34 mouse cellular contexts compared by ENCODE assay signal in the genomic region with DNA sequence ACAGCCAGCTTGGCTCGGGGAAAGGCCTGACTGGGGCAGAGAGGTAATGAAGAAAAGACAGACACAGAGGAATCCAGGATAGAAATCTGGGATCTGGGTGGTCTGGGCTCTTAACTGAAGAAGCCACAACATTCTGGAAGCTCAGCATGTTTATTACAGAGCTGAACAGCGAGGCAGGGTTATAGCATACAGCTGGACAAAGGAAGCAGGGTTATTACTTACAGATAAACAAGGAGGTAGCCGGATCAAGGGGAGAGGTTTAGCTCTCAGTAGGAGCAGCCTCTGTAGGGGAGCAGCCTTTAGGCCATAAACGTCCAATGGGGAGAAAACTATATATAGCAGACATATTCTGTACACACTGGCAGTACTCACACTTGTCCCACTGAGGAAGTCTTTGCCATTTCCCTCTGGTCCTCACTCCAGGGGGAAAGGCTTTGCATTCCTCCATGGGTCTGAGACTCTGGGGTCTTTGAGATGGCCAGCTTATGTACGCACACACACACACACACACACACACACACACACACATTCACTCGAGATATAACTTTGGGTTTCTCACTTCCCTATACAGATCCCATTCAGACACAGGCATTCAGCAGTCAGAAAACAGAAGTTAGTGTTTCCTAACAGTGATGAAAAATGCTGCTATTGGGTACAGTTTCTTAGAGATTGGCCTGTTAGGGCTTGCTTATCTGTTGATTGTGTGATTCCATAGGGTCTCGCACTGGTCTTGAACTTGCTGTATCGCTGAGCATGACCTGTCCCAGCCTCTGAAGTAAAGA.
DNase-seq lines count a peak whose midpoint lies in the region; ATAC-seq and TF ChIP-seq lines count a peak whose summit lies in the region.
"Had no signal": no experiment of that assay in that cellular context is flagged by ENCODE, and none has a peak within 500 bp of the region (broad histone marks: within the 10 kb centered on the region; RNA-seq: fewer than 3 reads in every experiment).

No protein-coding gene starts in this region.

- no peak for TF ChIP-seq CTCF in kidney, postnatal 0 days (IDR thresholded peaks at IDR 0.05; ENCODE audit: low read depth)

- no peak for ATAC-seq in heart, embryonic 11.5 days (replicated peaks; ENCODE audit: insufficient number of reproducible peaks, low FRiP score, low TSS enrichment)
- no peak for ATAC-seq in kidney, postnatal 0 days (replicated peaks; ENCODE audit: low FRiP score, low read depth)
- ATAC-seq in intestine, embryonic 15.5 days = peak; percentile 56
- ATAC-seq in stomach, embryonic 16.5 days (ENCODE audit: insufficient read depth, low FRiP score) = no peak
- ATAC-seq: forebrain, embryonic 15.5 days; lung, postnatal 0 days; midbrain, embryonic 15.5 days; Patski had no signal

- no peaks in the 10 kb centered on the region for H3K9me3 ChIP-seq in heart, embryonic 11.5 days (replicated peaks; ENCODE audit: control insufficient read depth, low read length)
- no peaks in the 10 kb centered on the region for H3K9me3 ChIP-seq in kidney, postnatal 0 days (replicated peaks; ENCODE audit: low read length)
- no peaks in the 10 kb centered on the region for H3K9me3 ChIP-seq in intestine, embryonic 15.5 days
- no peaks in the 10 kb centered on the region for H3K9me3 ChIP-seq in stomach, embryonic 16.5 days (replicated peaks; ENCODE audit: control insufficient read depth, low read length)
- H3K9me3 ChIP-seq in hindbrain, embryonic 10.5 days = no peaks in the 10 kb centered on the region
- H3K9me3 ChIP-seq: embryonic facial prominence, embryonic 13.5 days; forebrain, embryonic 10.5 days; forebrain, embryonic 15.5 days; heart, embryonic 12.5 days; hindbrain, embryonic 13.5 days; limb, embryonic 10.5 days; limb, embryonic 15.5 days; liver, embryonic 13.5 days; midbrain, embryonic 10.5 days; midbrain, embryonic 15.5 days had no signal

- H3K27me3 ChIP-seq in heart, embryonic 11.5 days (ENCODE audit: control insufficient read depth, insufficient read depth, low read length) = no peaks in the 10 kb centered on the region
- no peaks in the 10 kb centered on the region for H3K27me3 ChIP-seq in kidney, postnatal 0 days (ENCODE audit: insufficient read depth, low read length)
- no peaks in the 10 kb centered on the region for H3K27me3 ChIP-seq in intestine, embryonic 15.5 days (replicated peaks)
- no peaks in the 10 kb centered on the region for H3K27me3 ChIP-seq in stomach, embryonic 16.5 days (ENCODE audit: control insufficient read depth, insufficient read depth, low read length)
- no peaks in the 10 kb centered on the region for H3K27me3 ChIP-seq in hindbrain, embryonic 10.5 days (ENCODE audit: insufficient read depth, poor library complexity, severe bottlenecking)
- H3K27me3 ChIP-seq: embryonic facial prominence, embryonic 13.5 days; forebrain, embryonic 15.5 days; heart, embryonic 12.5 days; hindbrain, embryonic 13.5 days; limb, embryonic 15.5 days; liver, embryonic 13.5 days; midbrain, embryonic 15.5 days; Patski had no signal

- H3K4me2 ChIP-seq in heart, embryonic 11.5 days = no peak overlapping the region
- H3K4me2 ChIP-seq in kidney, postnatal 0 days (ENCODE audit: low read length) = no peak overlapping the region
- H3K4me2 ChIP-seq in intestine, embryonic 15.5 days (replicated peaks) = no peak overlapping the region
- H3K4me2 ChIP-seq in stomach, embryonic 16.5 days (ENCODE audit: low read depth, low read length) = no peak overlapping the region
- H3K4me2 ChIP-seq: embryonic facial prominence, embryonic 13.5 days; forebrain, embryonic 15.5 days; heart, embryonic 12.5 days; hindbrain, embryonic 13.5 days; limb, embryonic 15.5 days; liver, embryonic 13.5 days; midbrain, embryonic 15.5 days had no signal

- no peak overlapping the region for H3K4me3 ChIP-seq in heart, embryonic 11.5 days (ENCODE audit: low read depth, low read length)
- no peak overlapping the region for H3K4me3 ChIP-seq in kidney, postnatal 0 days (replicated peaks; ENCODE audit: low read depth, low read length)
- H3K4me3 ChIP-seq in intestine, embryonic 15.5 days (replicated peaks) = no peak overlapping the region
- H3K4me3 ChIP-seq in stomach, embryonic 16.5 days (replicated peaks; ENCODE audit: low read length) = no peak overlapping the region
- no peak overlapping the region for H3K4me3 ChIP-seq in hindbrain, embryonic 10.5 days
- H3K4me3 ChIP-seq: embryonic facial prominence, embryonic 13.5 days; forebrain, embryonic 10.5 days; forebrain, embryonic 15.5 days; gastrocnemius, adult 2 months; heart, embryonic 12.5 days; hindbrain, embryonic 13.5 days; limb, embryonic 10.5 days; limb, embryonic 15.5 days; liver, embryonic 13.5 days; midbrain, embryonic 10.5 days; midbrain, embryonic 15.5 days had no signal

- peaks cover 3% of the 10 kb centered on the region for H3K36me3 ChIP-seq in heart, embryonic 11.5 days (ENCODE audit: control insufficient read depth, insufficient read depth, low read length)
- H3K36me3 ChIP-seq in kidney, postnatal 0 days (ENCODE audit: insufficient read depth, low read length) = no peaks in the 10 kb centered on the region
- H3K36me3 ChIP-seq in intestine, embryonic 15.5 days = no peaks in the 10 kb centered on the region
- no peaks in the 10 kb centered on the region for H3K36me3 ChIP-seq in stomach, embryonic 16.5 days (ENCODE audit: control insufficient read depth, insufficient read depth, low read length)
- H3K36me3 ChIP-seq in hindbrain, embryonic 10.5 days = no peaks in the 10 kb centered on the region
- H3K36me3 ChIP-seq: embryonic facial prominence, embryonic 13.5 days; forebrain, embryonic 10.5 days; limb, embryonic 10.5 days; liver, embryonic 13.5 days; midbrain, embryonic 10.5 days had no signal

- peak overlapping the region; percentile 22; the same call in 1 of the 2 replicates for H3K27ac ChIP-seq in heart, embryonic 11.5 days (ENCODE audit: low read depth, low read length)
- H3K27ac ChIP-seq in kidney, postnatal 0 days = peak overlapping the region; percentile 47; the same call in 1 of the 2 replicates
- H3K27ac ChIP-seq in intestine, embryonic 15.5 days = peak overlapping the region; percentile 52; the same call in 1 of the 2 replicates
- H3K27ac ChIP-seq in stomach, embryonic 16.5 days (ENCODE audit: low read length) = 0 out of 2 replicates have a peak overlapping the region, but pooled peaks have one; percentile 26
- no peak overlapping the region for H3K27ac ChIP-seq in hindbrain, embryonic 10.5 days
- H3K27ac ChIP-seq: embryonic facial prominence, embryonic 13.5 days; forebrain, embryonic 10.5 days; forebrain, embryonic 15.5 days; gastrocnemius, adult 2 months; hindbrain, embryonic 13.5 days; limb, embryonic 10.5 days; limb, embryonic 15.5 days; liver, embryonic 13.5 days; macrophage; midbrain, embryonic 10.5 days; midbrain, embryonic 15.5 days had no signal

- DNase-seq in heart, adult 9 months (ENCODE audit: low spot score in 2 of 2) = no peak
- DNase-seq in kidney, postnatal 0 days (ENCODE audit: low spot score) = peak; percentile 59
- no peak for DNase-seq in kidney, adult 18-20 months
- no peak for DNase-seq in embryo, embryonic 10.5 days (ENCODE audit: low spot score)
- DNase-seq in hindbrain, embryonic 10.5 days (ENCODE audit: low spot score) = no peak
- DNase-seq: adrenal gland, postnatal 10 days; cerebellum, adult 8-10 months; cerebellum, postnatal 25 days; gastrocnemius, adult 2 months; gastrocnemius, postnatal 36 days; heart, postnatal 10 days; kidney, adult 9 months; kidney, postnatal 4 days; layer of hippocampus, postnatal 36 days; liver, embryonic 13.5 days; lung, adult 18-20 months; right cerebral cortex, adult 18-20 months; spleen, adult 18-20 months; thymus, postnatal 14 days had no signal

- H3K9ac ChIP-seq in heart, embryonic 11.5 days (ENCODE audit: low read depth, low read length) = no peak overlapping the region
- no peak overlapping the region for H3K9ac ChIP-seq in kidney, postnatal 0 days (ENCODE audit: low read depth, low read length)
- H3K9ac ChIP-seq in intestine, embryonic 15.5 days = no peak overlapping the region
- H3K9ac ChIP-seq in stomach, embryonic 16.5 days (ENCODE audit: low read length) = no peak overlapping the region
- H3K9ac ChIP-seq: embryonic facial prominence, embryonic 13.5 days; forebrain, embryonic 15.5 days; heart, embryonic 12.5 days; hindbrain, embryonic 13.5 days; limb, embryonic 15.5 days; liver, embryonic 13.5 days; midbrain, embryonic 15.5 days had no signal

- 71% methylated on average over 8 of the region's 8 CpGs for WGBS in heart, embryonic 11.5 days (ENCODE audit: insufficient replicate concordance)
- WGBS in kidney, postnatal 0 days = 71% methylated on average over 8 of the region's 8 CpGs
- 62% methylated on average over 8 of the region's 8 CpGs for WGBS in intestine, embryonic 15.5 days
- 65% methylated on average over 8 of the region's 8 CpGs for WGBS in stomach, embryonic 16.5 days
- WGBS in hindbrain, embryonic 10.5 days = 88% methylated on average over 8 of the region's 8 CpGs

- peaks cover 7% of the 10 kb centered on the region for H3K4me1 ChIP-seq in heart, embryonic 11.5 days (ENCODE audit: control insufficient read depth, insufficient read depth, low read length)
- H3K4me1 ChIP-seq in kidney, postnatal 0 days (replicated peaks; ENCODE audit: insufficient read depth, low read length) = no peaks in the 10 kb centered on the region
- H3K4me1 ChIP-seq in intestine, embryonic 15.5 days (replicated peaks) = no peaks in the 10 kb centered on the region
- no peaks in the 10 kb centered on the region for H3K4me1 ChIP-seq in stomach, embryonic 16.5 days (ENCODE audit: control insufficient read depth, insufficient read depth, low read length)
- no peaks in the 10 kb centered on the region for H3K4me1 ChIP-seq in hindbrain, embryonic 10.5 days (replicated peaks)
- H3K4me1 ChIP-seq: embryonic facial prominence, embryonic 13.5 days; forebrain, embryonic 15.5 days; hindbrain, embryonic 13.5 days; limb, embryonic 15.5 days; midbrain, embryonic 15.5 days had no signal
